Mouse (Mus musculus) c-Kit-negative CD71-positive TER-119-positive erythroid progenitor cells, embryonic 14.5 days (primary cell): ENCODE results near the gene Zfp667.

ENCODE experiments used
- DNase-seq: peaks from one replicate; pipeline ENCODE4 v3.0.0-alpha.2; 2013; ENCODE audit warnings: low read depth, low spot score

Gene Zfp667

DNA sequence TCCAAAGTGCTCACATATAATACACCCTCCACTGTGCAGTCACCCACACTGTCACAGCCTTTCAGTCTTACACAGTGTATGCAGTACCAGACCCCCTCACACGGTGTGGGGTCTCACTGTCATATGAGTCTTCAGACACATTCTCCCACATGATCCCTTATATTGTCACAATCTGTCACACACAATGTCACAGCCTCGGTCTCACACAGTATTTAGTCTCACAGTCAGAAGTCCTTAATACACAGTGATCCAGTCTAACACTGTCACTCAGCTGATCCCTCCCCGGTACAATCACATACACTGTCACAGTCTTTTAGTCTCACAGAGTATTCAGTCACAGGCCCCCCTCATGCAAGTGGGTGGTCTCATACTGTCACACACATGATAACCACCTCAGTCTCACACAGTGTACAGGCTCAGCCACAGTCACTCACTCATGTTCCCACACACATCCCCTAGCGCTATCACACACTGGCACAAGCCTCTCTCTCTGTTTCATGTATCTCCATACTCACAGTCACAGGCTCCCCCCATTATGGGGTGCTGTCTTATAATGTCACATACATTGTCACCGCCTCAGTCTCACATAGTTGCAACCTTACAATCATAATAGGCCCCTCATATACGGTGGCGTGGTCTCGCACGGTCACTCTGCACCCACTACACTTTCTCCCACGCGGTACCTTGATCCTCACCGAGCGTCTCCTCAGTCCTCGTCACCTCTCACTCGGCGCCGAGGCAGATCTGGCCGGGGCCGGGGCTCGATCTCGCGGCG lies 44.3 kb downstream of the Zfp667 start:
- peak; percentile 8 for DNase-seq

DNA sequence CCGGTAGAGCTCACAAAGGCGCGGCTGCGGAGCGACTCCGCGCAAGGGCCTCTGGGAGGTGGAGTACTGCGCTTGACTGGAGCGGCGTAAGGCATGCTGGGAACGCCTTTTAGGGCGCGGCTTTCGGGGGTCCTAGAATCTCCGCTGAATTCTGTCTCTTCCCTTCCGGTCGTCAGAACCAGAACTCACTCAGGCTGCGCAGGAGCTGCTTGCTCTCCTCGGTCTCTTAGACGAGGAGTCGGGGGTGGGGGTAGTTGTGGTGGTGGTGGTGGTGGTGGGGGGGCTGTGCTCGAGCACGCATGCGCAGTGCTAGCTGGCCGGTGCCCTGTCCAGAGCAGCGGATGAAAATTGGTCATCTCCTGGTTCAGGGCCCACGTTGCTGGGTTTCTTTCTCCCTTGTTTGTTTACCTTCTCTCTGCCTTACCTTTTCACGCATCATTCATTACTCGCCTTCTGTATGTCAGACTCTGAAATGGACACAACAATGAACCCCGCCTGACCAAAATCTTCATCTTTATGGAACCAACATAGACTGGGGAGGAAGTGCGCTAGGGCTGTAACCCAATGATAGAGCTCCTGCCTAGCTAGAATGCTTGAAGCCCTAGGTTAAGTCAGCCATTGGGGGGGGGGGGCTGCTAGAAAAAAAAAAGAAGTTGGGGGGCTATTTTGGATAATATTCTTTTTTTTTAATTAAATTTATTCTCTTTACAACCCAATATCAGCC lies 45.0 kb downstream of the Zfp667 start, which contains the start of gene Zfp583:
Gene Zfp583 (minus strand): TSS at position 53 of the 724 bp plus-strand sequence.
- DNase-seq, result peak; percentile 46

DNA sequence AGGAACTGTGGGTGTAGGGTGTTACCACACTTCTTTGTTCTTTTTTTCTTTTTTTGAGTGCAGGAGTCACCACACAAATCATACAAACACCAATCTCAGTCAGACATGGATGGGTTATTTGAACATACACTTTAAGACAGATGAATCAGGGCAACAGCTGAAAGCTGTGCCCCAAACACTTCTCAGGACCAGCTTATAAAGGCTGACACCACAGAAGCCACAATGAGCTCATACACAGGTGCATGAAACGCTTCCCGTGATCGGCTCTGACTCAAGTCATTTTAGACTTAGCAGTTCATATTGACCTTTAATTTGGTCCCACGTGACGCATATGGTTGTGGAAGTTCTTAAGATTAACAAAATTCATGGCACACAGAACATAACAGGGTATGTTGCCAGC lies 53.5 kb downstream of the Zfp667 start:
- no peak for DNase-seq

DNA sequence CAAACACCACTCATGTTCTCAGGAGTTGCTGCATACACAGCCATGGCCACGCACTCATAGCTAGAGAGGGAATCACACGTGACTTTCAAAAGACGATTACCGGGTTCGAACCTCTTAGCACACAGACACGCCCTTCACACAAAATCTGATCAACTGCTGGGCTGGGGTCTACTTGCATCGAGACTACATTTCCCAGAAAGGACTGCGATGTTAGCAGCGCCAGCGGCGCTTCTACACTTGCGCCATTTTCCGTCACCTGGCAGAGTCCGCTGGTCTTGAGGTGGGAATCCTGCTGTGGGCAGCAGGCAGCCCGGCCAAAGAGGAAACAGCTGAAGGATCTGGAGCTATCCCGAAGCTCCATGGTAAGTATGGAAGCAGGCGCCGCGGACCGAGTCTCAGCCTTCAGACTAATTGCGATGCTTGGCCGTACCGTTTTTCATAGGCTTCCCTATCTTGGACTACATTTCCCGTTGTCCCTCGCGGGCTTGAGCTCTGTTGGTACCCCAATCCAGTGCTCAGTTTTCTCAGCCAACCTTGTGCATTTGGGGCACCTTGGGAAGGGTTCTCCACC lies 57.2 kb downstream of the Zfp667 start, which contains the start of gene Gm3854:
Gene Gm3854 (plus strand): TSS at position 259 of the 571 bp plus-strand sequence.
- no peak for DNase-seq

DNA sequence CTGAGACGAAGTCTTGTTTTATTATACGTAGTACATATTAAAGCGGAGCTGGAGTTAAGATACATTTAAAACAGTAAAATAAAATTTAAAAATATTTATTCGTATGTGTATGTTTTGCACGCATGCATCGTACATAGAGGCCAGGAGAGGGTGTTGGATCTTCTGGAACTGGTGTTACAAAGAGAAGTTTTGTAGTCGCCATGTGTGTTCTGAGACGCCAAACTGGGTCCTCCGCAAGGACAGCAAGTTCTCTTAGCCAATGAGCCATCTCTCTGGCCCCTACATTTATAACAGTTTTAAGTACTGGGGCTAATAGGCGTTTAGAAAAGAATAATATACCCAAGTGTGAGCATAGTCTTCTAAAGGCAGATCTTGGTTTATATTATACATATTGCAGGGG lies 57.7 kb downstream of the Zfp667 start:
- no peak for DNase-seq
